Mouse (Mus musculus) layer of hippocampus, adult 2 months (tissue): Measurements from ENCODE around the gene Agap2. TPM values are rescaled to one million over a fixed set of nuclear protein-coding genes. Genes with fewer than 3 reads are reported as not detected.
"Not testable (repeated sequence)": the region's sequence is repeated elsewhere in the genome, so short reads cannot be mapped to it uniquely, and the experiment has no call there.

ENCODE experiments used
- DNase-seq, 2 experiments: peaks; one replicate each; pipeline ENCODE4 v3.0.0; 2022; ENCODE audit warnings: low spot score in 2 of 2
- H3K27ac ChIP-seq: fragments of 200-600 bp; 2 replicates; pipeline ENCODE4 v1.8.1; 2022
- H3K4me3 ChIP-seq: fragments of 200-600 bp; 2 replicates; pipeline ENCODE4 v1.8.1; 2022; ENCODE audit warnings: mild to moderate bottlenecking
- CTCF ChIP-seq: fragments of 200-600 bp; conservative IDR thresholded peaks from 2 replicates; pipeline ENCODE4 v1.8.1; 2022; ENCODE audit warnings: antibody characterized with exemption, mild to moderate bottlenecking, moderate library complexity
- total RNA-seq, 2 experiments: library from RNA; stranded (reverse); gene quantifications; 2 replicates each; pipeline ENCODE4 v1.2.3; 2021

Gene Agap2
- total RNA-seq, 2 experiments from 2014 or later = 820 to 844 TPM

DNA sequence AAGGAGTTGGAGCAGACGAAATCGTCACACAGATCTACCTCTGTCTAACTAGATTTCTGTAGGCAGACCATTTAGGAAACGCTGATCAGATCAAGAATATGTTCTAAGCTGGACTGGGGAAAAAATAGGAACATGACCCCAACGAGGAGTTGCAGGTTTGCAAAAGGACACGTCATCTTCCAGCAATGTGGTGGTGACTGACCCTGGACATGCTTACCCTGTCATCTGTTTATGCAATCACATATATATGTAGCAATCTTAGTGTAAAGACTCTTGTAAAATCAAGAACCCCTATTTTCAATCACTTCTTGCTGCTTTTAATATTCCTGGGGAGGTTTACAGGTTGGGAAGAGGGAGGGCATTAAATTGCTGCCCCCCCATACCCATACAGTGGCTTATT is 12.6 kb upstream of the Agap2 start:
- Histone ChIP-seq H3K27ac (peak overlapping the region; percentile 89), H3K4me3 (peak overlapping the region; percentile 80; the same call in 1 of the 2 replicates)
- TF ChIP-seq CTCF = no peak
- no peak for DNase-seq

DNA sequence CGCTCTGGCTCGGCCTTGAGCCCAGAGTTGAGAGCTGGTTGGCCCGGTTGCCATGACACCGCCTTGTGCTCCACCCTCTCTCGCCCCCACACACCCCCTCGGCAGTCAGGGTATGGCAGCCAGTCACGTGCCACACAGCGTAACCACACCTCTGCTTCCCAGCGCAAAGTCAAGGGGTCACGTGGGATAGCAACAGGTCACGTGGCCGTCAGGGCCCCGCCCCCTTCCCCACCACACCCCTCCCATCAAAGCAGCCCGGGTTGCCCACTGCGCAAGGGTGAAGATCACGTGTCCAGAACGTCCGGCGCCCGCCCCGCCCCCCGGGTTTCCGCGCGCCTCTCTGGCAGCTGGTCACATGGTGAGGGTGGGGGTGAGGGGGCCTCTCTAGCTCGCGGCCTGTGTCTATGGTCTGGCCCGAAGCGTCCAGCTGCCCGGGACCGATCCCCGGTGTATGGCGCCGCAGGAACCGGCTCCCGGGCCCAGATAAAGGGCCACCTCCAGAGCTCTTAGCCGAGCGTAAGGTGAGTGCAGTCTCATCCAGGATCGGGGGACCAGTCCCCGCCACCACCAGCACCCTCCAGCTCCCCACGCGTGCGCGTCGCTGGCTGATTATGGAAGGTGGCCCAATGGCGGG is 11.7 kb upstream of the Agap2 start, which contains the start of gene Cdk4:
Cdk4 (plus strand) TSS at position 296 of the 634 bp plus-strand sequence.
- DNase-seq = peak; percentile 98 to 99
- Histone ChIP-seq H3K27ac (peak within 1 kb of the TSS; percentile 96), H3K4me3 (peak within 1 kb of the TSS; percentile 80)
- no peak for TF ChIP-seq CTCF

- no peak for TF ChIP-seq CTCF
- no peak for DNase-seq
- H3K27ac ChIP-seq = peak overlapping the region; percentile 96
- peak overlapping the region; percentile 80 for H3K4me3 ChIP-seq
Measured at GRCm38 (mm10) chr10:127063913-127064870, 10.9 kb upstream of the Agap2 start.

- no peak for TF ChIP-seq CTCF
- no peak overlapping the region for H3K27ac ChIP-seq
Measured at GRCm38 (mm10) chr10:127065981-127066380, 9.1 kb upstream of the Agap2 start.

DNA sequence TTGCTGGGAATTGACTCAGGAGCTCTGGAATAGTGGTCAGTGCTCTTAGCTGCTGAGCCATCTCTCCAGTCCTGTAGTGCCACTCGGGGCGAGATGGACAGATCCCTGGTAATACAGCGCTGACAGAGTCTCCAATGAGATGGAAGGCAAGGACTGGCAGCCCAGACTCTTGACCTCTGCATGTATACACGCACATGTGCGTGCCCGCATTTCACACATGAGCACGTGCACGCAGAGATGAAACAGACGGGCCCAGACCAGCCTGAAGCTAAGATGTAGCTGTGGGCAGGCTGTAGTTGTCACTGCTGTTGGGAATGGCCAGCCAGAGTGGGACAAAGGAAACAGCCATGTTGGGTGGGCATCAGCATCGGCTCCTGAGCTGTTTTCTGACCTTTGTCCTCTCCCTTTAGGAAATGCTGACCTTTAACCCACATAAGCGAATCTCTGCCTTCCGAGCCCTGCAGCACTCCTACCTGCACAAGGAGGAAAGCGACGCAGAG is 8.5 kb upstream of the Agap2 start:
- no peak for TF ChIP-seq CTCF
- no peak overlapping the region for H3K27ac ChIP-seq
- no peak overlapping the region for H3K4me3 ChIP-seq
- no peak for DNase-seq

More at GRCm38 (mm10) chr10:127065981-127066380, 9.1 kb upstream of the Agap2 start:
- no peak overlapping the region for H3K4me3 ChIP-seq
- DNase-seq = no peak

GRCm38 (mm10) chr10:127068360-127069038 is 6.6 kb upstream of the Agap2 start:
- Histone ChIP-seq H3K27ac (peak overlapping the region; percentile 94; the same call in 1 of the 2 replicates), H3K4me3 (peak overlapping the region; percentile 89; the same call in 1 of the 2 replicates)
- DNase-seq = no peak
- no peak for TF ChIP-seq CTCF

DNA sequence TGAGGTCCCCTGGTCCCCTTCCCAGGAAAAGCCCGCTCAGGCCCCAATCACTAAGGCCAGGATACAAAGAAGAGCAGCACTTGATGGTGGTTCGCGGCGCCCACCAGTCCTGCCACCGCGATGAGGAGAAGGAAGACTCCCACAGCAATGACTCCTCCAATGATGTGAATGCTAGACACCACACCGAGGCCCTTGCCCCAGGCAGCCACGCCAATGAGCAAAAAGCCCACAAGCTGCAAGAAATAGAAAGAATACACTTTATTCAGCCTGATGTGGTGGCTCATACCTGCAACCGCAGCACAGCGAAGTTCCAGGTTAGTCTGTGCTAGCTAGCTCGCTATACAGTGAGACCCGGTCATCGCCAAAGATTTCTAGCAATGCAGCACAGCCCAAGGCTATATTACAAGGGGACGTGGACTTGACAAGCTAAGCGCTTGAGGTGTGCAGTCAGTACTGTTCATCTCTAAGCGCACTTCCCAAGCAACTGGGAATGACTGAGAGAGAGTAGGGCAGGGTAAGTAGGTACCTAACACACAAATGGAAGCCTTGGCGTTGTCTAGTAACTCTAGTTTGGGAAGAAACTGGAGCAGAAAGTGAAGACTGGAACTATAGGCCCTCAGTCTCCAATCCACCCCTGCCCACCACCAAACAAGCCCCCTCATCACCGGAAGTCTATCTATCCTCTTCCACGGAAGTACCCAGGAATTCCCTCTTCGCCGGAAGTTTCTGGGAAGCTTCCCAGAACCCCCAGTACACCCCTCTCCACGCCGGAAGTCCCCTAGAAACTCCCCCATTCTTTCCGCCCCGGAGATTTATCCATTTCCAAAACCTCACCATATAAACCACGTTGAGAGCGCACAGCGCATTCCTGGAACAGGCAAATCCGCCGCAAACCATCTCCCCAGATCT is 5.5 kb upstream of the Agap2 start:
- Histone ChIP-seq H3K4me3 (peak overlapping the region; percentile 89), H3K27ac (peak overlapping the region; percentile 94)
- DNase-seq = peak in 1 of 2 experiments; percentile 40
- TF ChIP-seq CTCF = no peak

- DNase-seq = peak; percentile 90 to 97
- peak within 1 kb of the TSS; percentile 89 for H3K4me3 ChIP-seq
- TF ChIP-seq CTCF = no peak
- H3K27ac ChIP-seq = peak within 1 kb of the TSS; percentile 94
Measured at GRCm38 (mm10) chr10:127070190-127071121, 4.6 kb upstream of the Agap2 start, which contains the start of gene Tspan31. Gene Tspan31 (minus strand): TSS chr10:127070264.

GRCm38 (mm10) chr10:127071203-127071602 is 3.9 kb upstream of the Agap2 start:
- Histone ChIP-seq H3K4me3 (peak overlapping the region; percentile 89), H3K27ac (peak overlapping the region; percentile 94)
- DNase-seq = no peak
- no peak for TF ChIP-seq CTCF

DNA sequence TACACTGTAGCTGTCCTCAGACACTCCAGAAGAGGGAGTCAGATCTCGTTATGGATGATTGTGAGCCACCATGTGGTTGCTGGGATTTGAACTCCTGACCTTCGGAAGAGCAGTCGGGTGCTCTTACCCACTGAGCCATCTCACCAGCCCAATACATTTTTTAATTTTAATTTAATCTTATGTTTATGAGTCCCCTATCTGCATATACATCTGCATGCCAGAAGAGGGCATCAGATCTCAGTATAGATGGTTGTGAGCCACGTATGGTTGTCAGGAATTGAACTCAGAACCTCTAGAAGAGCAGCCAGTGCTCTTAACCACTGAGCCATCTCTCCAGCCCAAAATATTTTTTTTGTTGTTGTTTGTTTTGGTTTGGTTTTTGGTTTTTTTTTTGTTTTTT is 2.8 kb upstream of the Agap2 start:
- H3K27ac ChIP-seq, DNase-seq, H3K4me3 ChIP-seq: not testable (repeated sequence)
- TF ChIP-seq CTCF = peak; percentile 66

DNA sequence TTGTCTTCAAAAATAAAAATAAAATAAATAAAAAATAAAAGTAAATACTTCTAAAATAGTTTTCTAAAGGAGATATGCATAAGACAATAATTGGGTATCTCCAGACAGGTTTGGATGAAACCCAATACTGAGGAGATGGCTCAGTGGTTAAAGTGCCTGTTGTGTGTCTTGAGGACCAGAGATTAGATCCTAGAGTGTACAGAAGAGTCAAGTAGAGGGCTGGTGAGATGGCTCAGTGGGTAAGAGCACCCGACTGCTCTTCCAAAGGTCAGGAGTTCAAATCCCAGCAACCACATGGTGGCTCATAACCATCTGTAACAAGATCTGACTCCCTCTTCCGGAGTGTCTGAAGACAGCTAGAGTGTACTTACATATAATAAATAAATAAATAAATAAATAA is 2.1 kb upstream of the Agap2 start:
- H3K4me3 ChIP-seq, H3K27ac ChIP-seq, DNase-seq: not testable (repeated sequence)
